ENCODE assay signal across 7 mouse cellular contexts in the genomic region with DNA sequence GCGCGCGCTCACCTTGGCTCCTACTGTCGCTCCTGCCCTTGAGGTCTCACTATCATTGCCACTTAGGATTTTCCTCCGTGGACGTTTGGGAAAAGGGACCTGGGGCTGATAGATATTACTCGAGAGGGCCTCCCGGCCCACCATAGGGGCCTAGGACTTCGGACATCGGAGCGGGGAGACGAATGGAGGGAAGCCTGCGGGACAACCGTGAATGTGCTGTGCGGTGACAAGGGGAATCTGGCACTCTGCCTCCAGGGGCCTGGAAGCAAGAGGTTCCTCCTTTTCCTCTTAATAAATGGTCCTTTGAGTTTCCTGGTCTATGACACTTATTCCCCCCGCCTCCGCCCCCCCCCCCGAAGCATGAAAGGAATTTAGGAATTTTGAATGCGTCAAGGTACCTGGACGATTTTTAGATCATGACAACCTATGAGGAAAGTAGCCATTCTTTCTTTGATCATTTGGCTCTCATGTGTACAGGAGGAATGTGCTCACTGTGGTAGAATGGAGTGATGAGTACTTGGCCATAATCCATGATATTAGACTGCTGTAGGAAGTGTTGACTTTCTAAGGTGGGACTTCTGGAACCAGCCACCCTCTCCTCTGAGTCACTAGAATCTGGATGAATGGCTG. TPM values are rescaled to one million over a fixed set of nuclear protein-coding genes. Genes with fewer than 3 reads are reported as not detected.
DNase-seq lines count a peak whose midpoint lies in the region; ATAC-seq lines count a peak whose summit lies in the region.

No protein-coding gene starts in this region.

- no peak for DNase-seq in embryonic facial prominence, embryonic 11.5 days (ENCODE audit: low spot score)
- DNase-seq in hindbrain, embryonic 14.5 days (ENCODE audit: low spot score) = no peak
- DNase-seq in lung, postnatal 10 days = peak; percentile 47
- DNase-seq in gastrocnemius, adult 8-10 months (ENCODE audit: low spot score in 2 of 2) = no peak

- H3K27ac ChIP-seq in embryonic facial prominence, embryonic 11.5 days (replicated peaks; ENCODE audit: low read depth, low read length) = peak overlapping the region; percentile 80
- peak overlapping the region; percentile 90 for H3K27ac ChIP-seq in hindbrain, embryonic 14.5 days

- H3K9me3 ChIP-seq in megakaryocyte, embryonic 14.5 days = no peaks in the 10 kb centered on the region
- H3K9me3 ChIP-seq in embryonic facial prominence, embryonic 11.5 days (replicated peaks; ENCODE audit: control insufficient read depth, low read length) = no peaks in the 10 kb centered on the region
- H3K9me3 ChIP-seq in hindbrain, embryonic 14.5 days (ENCODE audit: control insufficient read depth, low read length) = no peaks in the 10 kb centered on the region

- no peaks in the 10 kb centered on the region for H3K27me3 ChIP-seq in megakaryocyte, embryonic 14.5 days (replicated peaks)
- H3K27me3 ChIP-seq in embryonic facial prominence, embryonic 11.5 days (ENCODE audit: control insufficient read depth, insufficient read depth, low read length) = no peaks in the 10 kb centered on the region
- no peaks in the 10 kb centered on the region for H3K27me3 ChIP-seq in hindbrain, embryonic 14.5 days (ENCODE audit: control insufficient read depth, insufficient read depth, low read length)

- peak overlapping the region; percentile 66 for H3K9ac ChIP-seq in embryonic facial prominence, embryonic 11.5 days (replicated peaks; ENCODE audit: low read length)
- peak overlapping the region; percentile 83 for H3K9ac ChIP-seq in hindbrain, embryonic 14.5 days

- peaks cover 40% of the 10 kb centered on the region for H3K36me3 ChIP-seq in megakaryocyte, embryonic 14.5 days (replicated peaks; ENCODE audit: low read length)
- no peaks in the 10 kb centered on the region; the same call in none of the 2 replicates for H3K36me3 ChIP-seq in embryonic facial prominence, embryonic 11.5 days (replicated peaks; ENCODE audit: control insufficient read depth, insufficient read depth, low read depth, low read length)
- H3K36me3 ChIP-seq in hindbrain, embryonic 14.5 days (replicated peaks; ENCODE audit: control insufficient read depth, insufficient read depth) = peaks cover 28% of the 10 kb centered on the region

- peaks cover 82% of the 10 kb centered on the region for H3K4me1 ChIP-seq in megakaryocyte, embryonic 14.5 days
- no peaks in the 10 kb centered on the region for H3K4me1 ChIP-seq in embryonic facial prominence, embryonic 11.5 days (ENCODE audit: control insufficient read depth, insufficient read depth, low read length)
- H3K4me1 ChIP-seq in hindbrain, embryonic 14.5 days (replicated peaks; ENCODE audit: control insufficient read depth, insufficient read depth, low read length) = peaks cover 15% of the 10 kb centered on the region

- ATAC-seq in megakaryocyte, adult 5-6 weeks (ENCODE audit: poor library complexity, severe bottlenecking) = no peak
- no peak for ATAC-seq in embryonic facial prominence, embryonic 11.5 days (replicated peaks; ENCODE audit: insufficient number of reproducible peaks, low FRiP score, low TSS enrichment, low read depth)
- ATAC-seq in hindbrain, embryonic 14.5 days (ENCODE audit: low FRiP score) = no peak
- no peak for ATAC-seq in megakaryocyte progenitor cell, adult 5-6 weeks (replicated peaks; ENCODE audit: poor library complexity)

- 2% methylated on average over 19 of the region's 20 CpGs for WGBS in embryonic facial prominence, embryonic 11.5 days
- WGBS in hindbrain, embryonic 14.5 days = 1% methylated on average over 20 of the region's 20 CpGs

- H3K4me3 ChIP-seq in megakaryocyte, embryonic 14.5 days (replicated peaks) = peak overlapping the region; percentile 97
- peak overlapping the region; percentile 75 for H3K4me3 ChIP-seq in embryonic facial prominence, embryonic 11.5 days (ENCODE audit: low read depth, low read length)
- H3K4me3 ChIP-seq in hindbrain, embryonic 14.5 days (replicated peaks; ENCODE audit: low read length) = peak overlapping the region; percentile 68

- peak overlapping the region; percentile 57 for H3K4me2 ChIP-seq in embryonic facial prominence, embryonic 11.5 days (ENCODE audit: low read depth, low read length)
- peak overlapping the region; percentile 72 for H3K4me2 ChIP-seq in hindbrain, embryonic 14.5 days (replicated peaks)

RNA-seq across cellular contexts. Expression of gene Arf2, which starts 0.7 kb away (rescaled TPM):
- 1.00 and 7.0 TPM in 2 replicates for polyA plus RNA-seq in megakaryocyte, embryonic 14.5 days (2012; ENCODE audit: insufficient read depth, low replicate concordance)
- 37.6 and 41.1 TPM in 2 replicates for total RNA-seq in megakaryocyte, adult 5-6 weeks (2015)
- 52.2 and 55.1 TPM in 2 replicates for total RNA-seq in megakaryocyte, adult 5-6 weeks (2017)
- 95.0 and 97.8 TPM in 2 replicates for polyA plus RNA-seq in embryonic facial prominence, embryonic 11.5 days (2014; fragmentation: Nextera tagmentation; extraction: Ambion mirVana)
- polyA plus RNA-seq in hindbrain, embryonic 14.5 days (2014; fragmentation: Nextera tagmentation; extraction: Ambion mirVana) = 196 and 207 TPM in 2 replicates
- total RNA-seq in megakaryocyte progenitor cell, adult 5-6 weeks (2015) = 16.3 and 22.2 TPM in 2 replicates
- total RNA-seq in megakaryocyte progenitor cell, adult 5-6 weeks (2017) = 25.8 and 28.1 TPM in 2 replicates
- total RNA-seq in gastrocnemius, adult 8-10 months (2022) = 10 to 100 TPM; 14.3 to 22.0 (median 16.8) TPM

RNA-seq across cellular contexts. Expression of gene Nsf, which starts 13.4 kb away (rescaled TPM):
- polyA plus RNA-seq in megakaryocyte, embryonic 14.5 days (2012; ENCODE audit: insufficient read depth, low replicate concordance) = 9.3 and 11.2 TPM in 2 replicates
- total RNA-seq in megakaryocyte, adult 5-6 weeks (2015) = 44.8 and 50.0 TPM in 2 replicates
- 49.3 and 51.1 TPM in 2 replicates for total RNA-seq in megakaryocyte, adult 5-6 weeks (2017)
- 46.5 and 47.6 TPM in 2 replicates for polyA plus RNA-seq in embryonic facial prominence, embryonic 11.5 days (2014; fragmentation: Nextera tagmentation; extraction: Ambion mirVana)
- polyA plus RNA-seq in hindbrain, embryonic 14.5 days (2014; fragmentation: Nextera tagmentation; extraction: Ambion mirVana) = 178 and 206 TPM in 2 replicates
- 20.3 and 28.4 TPM in 2 replicates for total RNA-seq in megakaryocyte progenitor cell, adult 5-6 weeks (2015)
- total RNA-seq in megakaryocyte progenitor cell, adult 5-6 weeks (2017) = 32.5 and 35.8 TPM in 2 replicates
- total RNA-seq in gastrocnemius, adult 8-10 months (2022) = 10 to 100 TPM; 16.2 to 24.2 (median 18.6) TPM
